Mouse (Mus musculus): Measurements from ENCODE around the gene Zmiz2.
A peak's percentile ranks its signal among the peaks of the same experiment; 100 is the strongest.
"Not testable (repeated sequence)": the region's sequence is repeated elsewhere in the genome, so short reads cannot be mapped to it uniquely, and the experiment has no call there.

Gene Zmiz2

GRCm38 (mm10) chr11:6388726-6389413 lies at the start of gene Zmiz2:
TSS of gene Zmiz2 (plus strand) at chr11:6389074.
- DNase-seq (ENCODE audit: low spot score in 2 of 2), result peak; percentile 90 to 96

GRCm38 (mm10) chr11:6345956-6346355 lies 42.9 kb upstream of the Zmiz2 start:
- no peak for DNase-seq (ENCODE audit: low spot score in 2 of 2)

GRCm38 (mm10) chr11:6346966-6347365 lies 41.9 kb upstream of the Zmiz2 start:
- no peak for DNase-seq (ENCODE audit: low spot score in 2 of 2)

- no peak for DNase-seq (ENCODE audit: low spot score in 2 of 2)
Measured at GRCm38 (mm10) chr11:6348681-6349200, 40.1 kb upstream of the Zmiz2 start.

- DNase-seq (ENCODE audit: low spot score in 2 of 2), result no peak
Measured at GRCm38 (mm10) chr11:6349586-6349985, 39.3 kb upstream of the Zmiz2 start.

GRCm38 (mm10) chr11:6355106-6355505 lies 33.8 kb upstream of the Zmiz2 start:
- no peak for DNase-seq (ENCODE audit: low spot score in 2 of 2)

- no peak for DNase-seq (ENCODE audit: low spot score in 2 of 2)
Measured at GRCm38 (mm10) chr11:6364581-6365275, 24.1 kb upstream of the Zmiz2 start.

GRCm38 (mm10) chr11:6365885-6366284 lies 23.0 kb upstream of the Zmiz2 start:
- DNase-seq (ENCODE audit: low spot score in 2 of 2), result peak; percentile 56 to 68

GRCm38 (mm10) chr11:6366434-6366833 lies 22.4 kb upstream of the Zmiz2 start:
- no peak for DNase-seq (ENCODE audit: low spot score in 2 of 2)

- DNase-seq (ENCODE audit: low spot score in 2 of 2), result no peak
Measured at GRCm38 (mm10) chr11:6367156-6367555, 21.7 kb upstream of the Zmiz2 start.

GRCm38 (mm10) chr11:6367986-6368385 lies 20.9 kb upstream of the Zmiz2 start:
- DNase-seq (ENCODE audit: low spot score in 2 of 2), result not testable (repeated sequence)

GRCm38 (mm10) chr11:6371376-6372155 lies 17.3 kb upstream of the Zmiz2 start:
- DNase-seq (ENCODE audit: low spot score in 2 of 2), result no peak

- DNase-seq (ENCODE audit: low spot score in 2 of 2), result no peak
Measured at GRCm38 (mm10) chr11:6372784-6373183, 16.1 kb upstream of the Zmiz2 start.

GRCm38 (mm10) chr11:6380916-6381315 lies 8.0 kb upstream of the Zmiz2 start:
- no peak for DNase-seq (ENCODE audit: low spot score in 2 of 2)

GRCm38 (mm10) chr11:6388126-6388725 lies 648 bp upstream of the Zmiz2 start:
- DNase-seq (ENCODE audit: low spot score in 2 of 2), result no peak

- DNase-seq (ENCODE audit: low spot score in 2 of 2), result no peak
Measured at GRCm38 (mm10) chr11:6389483-6389921, 628 bp downstream of the Zmiz2 start.

- peak in 1 of 2 experiments; percentile 2 for DNase-seq (ENCODE audit: low spot score in 2 of 2)
Measured at GRCm38 (mm10) chr11:6390376-6391053, 1.6 kb downstream of the Zmiz2 start.

GRCm38 (mm10) chr11:6391516-6392276 lies 2.8 kb downstream of the Zmiz2 start:
- DNase-seq (ENCODE audit: low spot score in 2 of 2), result no peak

- no peak for DNase-seq (ENCODE audit: low spot score in 2 of 2)
Measured at GRCm38 (mm10) chr11:6392857-6393256, 4.0 kb downstream of the Zmiz2 start.

- DNase-seq (ENCODE audit: low spot score in 2 of 2), result no peak
Measured at GRCm38 (mm10) chr11:6393866-6394265, 5.0 kb downstream of the Zmiz2 start.

Data from right cerebral cortex, adult 2 months (tissue).